Mouse (Mus musculus) neural tube, embryonic 10.5 days (tissue): Measurements from ENCODE around the gene Nbas.

ENCODE experiments used
- DNase-seq: peaks from one replicate; pipeline ENCODE4 v3.0.0-alpha.2; 2017; ENCODE audit warnings: low spot score; ENCODE audit errors: extremely low spot score

Nbas gene

DNA sequence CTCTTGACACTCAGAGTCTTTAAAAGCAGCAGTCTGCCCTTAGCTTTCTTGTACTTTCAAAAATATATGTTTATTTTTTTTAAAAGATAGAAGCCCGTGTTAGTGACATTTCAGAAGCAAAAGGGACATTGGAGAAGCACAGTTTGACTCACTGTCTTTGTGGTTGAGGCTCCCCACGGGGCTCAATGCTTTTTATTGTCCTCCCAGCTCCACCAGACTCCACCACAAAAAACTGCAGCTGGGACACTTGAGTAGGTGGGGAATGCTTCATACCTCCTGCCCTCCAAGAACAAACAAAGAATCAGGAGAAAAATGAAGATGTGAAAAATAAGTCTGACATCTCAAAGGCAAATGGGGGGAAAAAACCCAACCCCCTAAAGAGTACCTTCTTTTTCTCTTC is 344.1 kb downstream of the Nbas start:
- DNase-seq = no peak

DNA sequence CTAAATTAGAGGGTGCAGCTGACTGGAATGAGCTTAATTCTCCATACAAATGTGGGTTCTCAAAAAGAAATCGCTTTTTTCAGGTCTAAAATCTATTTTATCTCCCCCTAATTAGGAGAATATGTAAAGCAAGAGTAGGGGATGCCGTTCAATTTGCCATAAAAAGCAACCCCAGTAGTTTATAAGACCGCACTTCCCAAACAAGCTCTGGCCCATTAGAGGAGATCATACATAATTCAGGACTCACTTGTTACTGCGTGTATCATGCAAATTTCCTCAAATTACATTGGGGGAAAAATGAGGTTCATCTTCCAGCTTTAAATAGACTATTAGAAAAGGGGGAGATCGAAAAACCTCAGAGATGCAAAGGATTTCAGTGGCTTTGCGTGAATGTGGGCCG is 346.7 kb downstream of the Nbas start:
- DNase-seq = no peak

DNA sequence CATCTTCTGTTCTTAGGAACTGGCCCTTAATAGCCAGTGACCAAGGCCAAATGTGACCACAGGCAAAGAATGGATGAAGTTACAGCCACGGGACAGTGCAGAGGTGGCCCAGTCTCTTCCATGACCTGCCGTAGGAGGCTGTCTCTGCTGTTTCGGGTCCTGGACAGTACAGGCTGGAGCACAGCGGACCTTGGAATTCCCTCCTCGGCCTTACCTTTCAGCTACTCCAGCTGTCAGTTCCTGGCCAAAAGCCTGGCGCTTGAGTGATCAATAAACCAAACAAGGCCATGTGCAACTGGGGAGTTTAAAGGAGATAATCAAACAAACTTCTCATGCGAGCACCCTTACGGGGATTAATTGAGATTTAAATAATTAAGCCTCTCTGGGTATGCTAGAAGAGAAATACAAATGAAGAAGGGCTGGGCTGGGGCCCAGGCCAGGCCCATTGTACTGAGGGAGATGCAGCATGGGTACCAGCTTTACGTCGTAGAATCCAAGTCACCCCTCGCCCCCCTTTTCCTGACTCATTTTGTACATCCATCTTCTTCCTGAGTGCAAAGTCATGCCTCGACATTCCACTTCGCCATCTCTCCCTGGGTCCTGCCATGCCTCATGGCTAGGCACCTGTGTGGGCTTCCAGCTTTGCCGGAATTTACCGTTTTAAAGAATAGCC is 353.4 kb downstream of the Nbas start:
- DNase-seq = no peak

DNA sequence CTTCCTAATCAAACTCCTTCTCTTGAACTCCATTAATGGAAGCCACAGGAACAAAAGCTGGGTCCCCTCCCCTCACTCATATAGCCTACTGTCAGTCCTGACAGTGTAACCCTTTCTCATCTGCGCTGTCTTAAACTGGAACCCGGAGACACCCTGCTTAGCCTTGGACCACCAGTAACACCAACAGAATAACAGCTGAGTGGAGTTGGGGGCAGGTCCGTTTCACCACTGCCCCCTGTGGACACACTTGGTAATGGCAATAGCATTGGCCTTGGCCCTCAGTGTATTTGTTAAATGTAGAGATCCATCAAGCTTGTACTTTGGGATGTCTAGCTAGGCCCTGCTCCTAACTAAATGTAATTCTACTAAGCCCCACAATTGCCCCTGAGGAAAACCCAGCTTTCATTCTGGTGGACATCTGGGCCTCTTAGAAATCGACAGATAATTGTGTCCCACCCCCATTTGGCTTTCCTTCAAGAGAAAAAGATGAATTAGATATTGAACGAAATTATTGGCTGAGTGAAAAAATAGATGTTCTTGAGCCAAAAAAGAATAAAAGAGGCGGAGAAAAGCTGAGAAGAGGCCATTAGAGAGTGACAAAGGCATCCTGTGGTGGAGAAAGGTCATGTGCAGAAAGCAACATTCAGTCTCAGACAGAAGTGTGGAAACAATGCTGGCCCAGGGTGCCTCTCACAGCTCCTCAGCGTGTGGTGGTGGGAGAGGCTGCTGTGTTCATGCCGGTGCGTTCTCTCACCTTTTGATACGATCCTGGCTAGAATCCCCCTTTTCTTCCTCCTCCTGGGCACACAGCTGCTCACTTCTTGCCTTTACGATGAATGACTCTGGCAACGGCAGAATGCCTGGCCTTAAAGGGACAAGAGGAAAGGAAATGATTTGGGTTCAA is 358.1 kb downstream of the Nbas start:
- DNase-seq = peak; percentile 31
